Mouse (Mus musculus) hindbrain, embryonic 10.5 days (tissue): Measurements from ENCODE around the gene Xpnpep1. TPM values are rescaled to one million over a fixed set of nuclear protein-coding genes. Genes with fewer than 3 reads are reported as not detected.

Experiments used
- DNase-seq: peaks from one replicate; pipeline ENCODE4 v3.0.0-alpha.2; 2017; ENCODE audit warnings: low spot score
- H3K27ac ChIP-seq: fragments of 300-500 bp; sonication (generic); 2 replicates; pipeline ENCODE4 v1.5.1; 2016; ENCODE audit warnings: mild to moderate bottlenecking, moderate library complexity
- H3K27me3 ChIP-seq: fragments of 300-500 bp; sonication (generic); 2 replicates; pipeline ENCODE4 v1.6.1; 2016; ENCODE audit warnings: mild to moderate bottlenecking; ENCODE audit not compliant: poor library complexity, insufficient read depth, severe bottlenecking
- H3K36me3 ChIP-seq: fragments of 300-500 bp; sonication (generic); 2 replicates; pipeline ENCODE4 v1.6.1; 2016; ENCODE audit warnings: mild to moderate bottlenecking, moderate library complexity
- H3K4me1 ChIP-seq: fragments of 300-500 bp; sonication (generic); replicated peaks from 2 replicates; pipeline ENCODE4 v1.6.1; 2016; ENCODE audit warnings: mild to moderate bottlenecking
- H3K4me3 ChIP-seq: fragments of 300-500 bp; sonication (generic); 2 replicates; pipeline ENCODE4 v1.5.1; 2016; ENCODE audit warnings: mild to moderate bottlenecking, moderate library complexity
- H3K9me3 ChIP-seq: fragments of 300-500 bp; sonication (generic); 2 replicates; pipeline ENCODE4 v1.6.1; 2016; ENCODE audit warnings: mild to moderate bottlenecking, moderate library complexity
- WGBS: fragments of 180-500 bp; shearing (Covaris S2); methylation state at CpG from one replicate; pipeline ENCODE4 v1.1.7; 2016; 5-methylcytosine and 5-hydroxymethylcytosine counted together
- polyA plus RNA-seq: library from polyadenylated mRNA; unstranded; fragments of >200 nt; fragmentation: Nextera tagmentation; extraction: Ambion mirVana; gene quantifications from 2 replicates; pipeline ENCODE4 v1.2.1, GENCODE M21; 2016

Xpnpep1 gene
- polyA plus RNA-seq, 1 experiment from 2014 or later: 156 TPM

DNA sequence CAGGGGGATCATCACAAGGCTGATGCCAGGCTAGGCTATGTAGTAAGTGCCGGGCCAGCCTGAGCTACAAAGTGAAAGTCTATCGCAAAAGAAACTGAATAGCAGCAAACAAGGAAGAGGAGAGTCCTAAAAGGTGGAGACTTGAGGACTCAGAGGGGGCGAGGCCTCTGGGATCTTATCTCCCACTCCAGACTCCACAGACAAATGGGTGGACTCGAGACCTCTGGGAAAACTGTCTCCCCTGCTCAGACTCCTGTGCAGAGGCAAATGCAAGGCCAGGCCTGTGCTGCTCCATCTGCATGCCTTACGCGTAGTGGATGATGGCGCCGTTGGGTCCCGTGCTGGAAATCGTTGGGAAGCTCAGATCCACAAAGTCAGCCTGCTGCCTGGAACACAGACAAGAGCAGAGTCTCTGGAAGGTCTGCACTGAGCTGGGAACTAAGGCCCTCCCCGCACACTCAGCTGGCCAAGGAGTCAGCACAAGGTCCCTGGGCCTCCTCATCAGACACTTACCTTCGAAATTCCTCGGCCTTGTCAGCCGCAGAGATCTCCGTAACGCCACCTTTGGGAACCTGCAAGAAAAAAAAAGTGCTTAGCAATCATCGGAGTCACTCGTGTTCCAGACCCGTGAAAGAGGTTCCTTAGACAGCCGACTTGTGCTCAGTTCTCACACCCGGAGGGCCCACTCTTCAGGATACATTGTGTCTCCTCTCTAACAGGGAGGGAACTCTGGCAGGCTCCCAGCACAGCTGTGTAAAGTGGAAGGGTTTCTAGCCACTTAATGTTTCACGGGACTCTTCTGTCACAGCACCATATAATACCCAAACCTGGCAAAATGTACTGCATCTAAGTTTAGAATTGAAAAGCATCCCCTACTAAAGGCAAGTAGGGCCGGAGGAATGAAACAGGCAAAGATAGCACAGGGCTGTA, 37.6 kb downstream of the Xpnpep1 start:
- no peaks in the 10 kb centered on the region for H3K9me3 ChIP-seq
- 93% methylated on average over 23 of the region's 23 CpGs for WGBS
- DNase-seq: no peak
- no peak overlapping the region for H3K27ac ChIP-seq
- H3K4me3 ChIP-seq: no peak overlapping the region
- H3K4me1 ChIP-seq: no peaks in the 10 kb centered on the region
- no peaks in the 10 kb centered on the region for H3K27me3 ChIP-seq
- peaks cover 100% of the 10 kb centered on the region for H3K36me3 ChIP-seq

DNA sequence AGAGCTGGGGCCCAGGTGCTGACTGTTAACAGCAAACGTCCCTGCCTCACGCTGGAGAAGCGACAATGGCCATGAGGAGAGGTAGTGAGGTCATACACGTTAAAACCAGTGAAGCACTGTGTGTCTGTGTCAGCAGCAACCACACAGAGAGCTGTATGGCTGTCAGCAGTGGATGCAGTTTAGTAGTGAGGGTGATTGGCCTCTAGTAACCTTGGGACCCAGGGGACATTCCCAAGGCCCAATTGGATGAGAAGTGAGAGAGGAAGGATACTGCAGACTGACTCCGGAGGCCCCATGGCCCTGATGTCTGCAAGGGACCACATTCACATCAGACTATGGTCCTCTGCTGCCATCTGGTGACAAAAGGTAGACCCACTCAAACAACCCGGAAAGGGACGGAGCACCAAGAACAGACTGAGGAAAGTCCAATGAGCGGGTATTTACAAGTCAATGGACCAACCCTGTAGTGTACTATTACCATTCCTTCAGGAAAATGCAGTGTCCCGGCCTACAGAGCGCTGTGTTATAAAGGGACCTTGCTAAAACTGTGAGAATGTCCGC, 47.1 kb downstream of the Xpnpep1 start:
- Histone ChIP-seq H3K27me3 (no peaks in the 10 kb centered on the region), H3K36me3 (peaks cover 73% of the 10 kb centered on the region), H3K27ac (no peak overlapping the region), H3K9me3 (no peaks in the 10 kb centered on the region), H3K4me1 (no peaks in the 10 kb centered on the region), H3K4me3 (no peak overlapping the region)
- DNase-seq: peak; percentile 31
- 81% methylated on average over 11 of the region's 11 CpGs for WGBS

DNA sequence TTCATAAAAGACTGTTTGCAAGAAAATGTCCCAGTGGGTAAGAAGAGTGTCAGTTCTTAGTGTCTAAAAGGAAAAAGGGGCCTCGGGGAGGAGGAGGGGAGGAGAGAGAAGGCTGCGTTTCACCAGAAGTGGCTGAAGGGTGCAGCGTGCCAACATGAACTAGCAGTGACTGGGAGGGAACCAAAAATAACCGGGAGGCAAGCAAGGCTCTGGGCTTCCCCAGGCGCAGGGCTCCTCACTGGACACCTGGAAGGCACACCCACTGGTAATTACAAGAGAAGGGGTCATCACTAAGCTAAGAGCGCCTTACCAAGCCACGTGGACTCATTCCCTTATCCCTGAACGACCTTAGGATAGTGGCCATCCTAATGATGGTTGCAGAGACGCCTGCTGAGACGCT, 48.1 kb downstream of the Xpnpep1 start:
- Histone ChIP-seq H3K36me3 (peaks cover 63% of the 10 kb centered on the region), H3K9me3 (no peaks in the 10 kb centered on the region), H3K27ac (no peak overlapping the region), H3K4me1 (no peaks in the 10 kb centered on the region), H3K4me3 (no peak overlapping the region), H3K27me3 (no peaks in the 10 kb centered on the region)
- DNase-seq: no peak
- WGBS: 93% methylated on average over 10 of the region's 10 CpGs

DNA sequence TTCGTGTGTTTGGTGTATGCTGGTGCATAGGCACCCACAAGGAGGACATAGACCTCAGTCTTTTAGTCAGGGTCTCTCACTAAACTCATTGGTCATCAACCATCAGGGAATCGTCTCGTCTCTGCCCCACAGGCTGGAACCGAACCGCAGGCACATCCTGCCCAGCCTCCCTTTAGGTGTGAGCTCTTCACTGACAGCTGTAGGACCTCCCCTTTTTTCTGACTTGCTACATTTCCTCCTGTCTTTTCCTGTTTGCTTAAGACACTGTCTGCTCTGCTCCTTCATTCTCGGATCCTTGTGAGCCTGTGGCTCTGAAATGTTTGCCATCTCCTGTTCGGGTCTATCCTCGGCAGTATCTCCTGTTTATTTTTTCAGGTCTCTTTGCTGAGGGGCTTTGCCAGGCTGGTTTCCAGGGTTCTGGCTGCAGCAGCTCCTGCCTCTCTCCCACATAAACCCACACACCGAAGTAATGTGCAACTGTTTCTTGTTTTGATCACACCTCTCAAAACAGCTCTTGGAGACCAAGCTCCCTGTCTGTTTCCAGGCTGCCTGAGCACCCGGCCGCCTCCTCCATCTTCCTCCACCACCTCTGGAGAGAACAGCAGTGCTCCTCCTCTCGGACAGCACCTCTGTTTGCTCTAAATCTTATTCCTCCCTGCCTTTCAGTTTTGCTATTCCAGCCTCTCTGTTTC, 60.8 kb downstream of the Xpnpep1 start:
- H3K27me3 ChIP-seq: no peaks in the 10 kb centered on the region
- H3K27ac ChIP-seq: no peak overlapping the region
- 77% methylated on average over 12 of the region's 12 CpGs for WGBS
- no peaks in the 10 kb centered on the region for H3K36me3 ChIP-seq
- no peaks in the 10 kb centered on the region for H3K9me3 ChIP-seq
- H3K4me1 ChIP-seq: 0 out of 2 replicates have a peak, but pooled peaks cover 7% of the 10 kb centered on the region
- H3K4me3 ChIP-seq: no peak overlapping the region
- DNase-seq: no peak

DNA sequence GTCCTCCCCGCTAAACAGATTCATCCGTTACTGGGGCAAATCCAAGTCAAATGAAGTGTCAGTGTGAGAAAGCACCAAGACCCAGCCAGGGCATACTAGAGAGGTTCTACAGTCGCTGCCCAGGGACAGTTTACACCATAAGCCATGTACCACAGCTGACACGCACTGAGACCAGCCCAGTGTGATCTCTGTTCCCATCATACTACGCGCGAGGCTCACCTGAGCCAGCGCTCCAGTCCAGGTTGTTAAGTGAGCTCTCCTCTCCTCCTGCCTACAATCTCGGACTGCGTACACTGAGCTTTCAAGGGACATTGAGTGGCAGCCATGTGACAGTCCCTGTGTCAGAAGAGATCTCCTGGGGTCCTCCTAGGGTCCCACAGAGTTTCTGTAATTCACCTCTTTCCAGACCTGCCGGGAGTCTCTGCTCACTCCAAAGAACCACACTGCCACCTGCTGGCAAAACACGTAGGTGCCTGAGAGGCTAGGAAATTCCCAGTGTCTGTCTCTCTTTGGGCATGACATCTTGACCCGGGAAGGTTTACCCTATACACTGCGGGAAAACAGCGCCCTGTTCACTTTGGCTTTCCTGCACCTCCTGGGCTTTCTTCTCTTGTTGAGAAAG, 64.3 kb downstream of the Xpnpep1 start:
- 55% methylated on average over 15 of the region's 15 CpGs for WGBS
- H3K27me3 ChIP-seq: no peaks in the 10 kb centered on the region
- H3K9me3 ChIP-seq: peaks cover 6% of the 10 kb centered on the region; the same call in 1 of the 2 replicates
- no peaks in the 10 kb centered on the region for H3K36me3 ChIP-seq
- 0 out of 2 replicates have a peak, but pooled peaks cover 7% of the 10 kb centered on the region for H3K4me1 ChIP-seq
- H3K27ac ChIP-seq: no peak overlapping the region
- peak; percentile 80 for DNase-seq
- no peak overlapping the region for H3K4me3 ChIP-seq

DNA sequence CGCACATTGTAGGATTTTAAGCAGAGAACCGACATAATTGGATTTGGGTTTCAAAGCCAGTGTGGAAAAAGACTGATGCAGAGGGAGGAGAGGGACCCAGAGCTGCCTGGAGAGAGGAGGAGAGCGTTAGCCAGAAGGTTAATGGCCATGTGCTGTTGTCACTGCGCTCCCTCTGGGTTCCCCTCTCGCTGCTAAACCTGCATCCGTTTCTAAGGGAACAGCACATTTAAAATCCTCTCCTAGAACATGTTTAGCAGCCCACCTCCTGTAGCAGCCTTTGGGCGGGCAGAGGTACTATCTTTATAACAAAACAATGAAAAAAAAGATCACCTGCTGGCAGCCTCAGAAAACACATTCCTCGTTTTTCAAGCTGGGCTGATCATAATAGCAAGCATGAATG, 73.7 kb downstream of the Xpnpep1 start:
- H3K9me3 ChIP-seq: no peaks in the 10 kb centered on the region
- H3K27ac ChIP-seq: no peak overlapping the region
- no peaks in the 10 kb centered on the region for H3K27me3 ChIP-seq
- no peak for DNase-seq
- peaks cover 8% of the 10 kb centered on the region; the same call in 1 of the 2 replicates for H3K4me1 ChIP-seq
- WGBS: 38% methylated on average over 8 of the region's 8 CpGs
- H3K36me3 ChIP-seq: no peaks in the 10 kb centered on the region
- no peak overlapping the region for H3K4me3 ChIP-seq

DNA sequence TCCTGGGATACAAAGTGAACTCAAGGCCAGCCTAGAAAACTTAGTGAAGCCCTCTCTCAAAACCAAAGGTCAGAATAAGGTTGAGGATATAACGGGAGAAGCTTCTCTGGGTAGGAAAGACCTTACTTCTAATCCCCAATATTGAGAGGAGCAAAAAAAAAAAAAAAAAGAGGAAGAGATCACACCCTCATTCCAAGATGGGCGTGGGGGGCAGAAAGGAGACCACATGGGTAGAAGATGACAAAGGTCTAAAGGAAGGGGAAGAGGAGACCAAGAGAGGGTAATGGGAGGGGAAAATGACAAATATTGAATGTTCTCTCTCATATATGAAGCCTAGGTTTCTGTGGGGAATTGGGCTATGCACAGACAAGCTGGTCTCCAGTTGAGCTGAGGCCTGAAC, 77.3 kb downstream of the Xpnpep1 start:
- no peak overlapping the region for H3K4me3 ChIP-seq
- H3K36me3 ChIP-seq: no peaks in the 10 kb centered on the region
- WGBS: 93% methylated on average over 2 of the region's 2 CpGs
- no peaks in the 10 kb centered on the region for H3K27me3 ChIP-seq
- DNase-seq: no peak
- no peak overlapping the region for H3K27ac ChIP-seq
- H3K4me1 ChIP-seq: peaks cover 8% of the 10 kb centered on the region; the same call in 1 of the 2 replicates
- no peaks in the 10 kb centered on the region for H3K9me3 ChIP-seq

DNA sequence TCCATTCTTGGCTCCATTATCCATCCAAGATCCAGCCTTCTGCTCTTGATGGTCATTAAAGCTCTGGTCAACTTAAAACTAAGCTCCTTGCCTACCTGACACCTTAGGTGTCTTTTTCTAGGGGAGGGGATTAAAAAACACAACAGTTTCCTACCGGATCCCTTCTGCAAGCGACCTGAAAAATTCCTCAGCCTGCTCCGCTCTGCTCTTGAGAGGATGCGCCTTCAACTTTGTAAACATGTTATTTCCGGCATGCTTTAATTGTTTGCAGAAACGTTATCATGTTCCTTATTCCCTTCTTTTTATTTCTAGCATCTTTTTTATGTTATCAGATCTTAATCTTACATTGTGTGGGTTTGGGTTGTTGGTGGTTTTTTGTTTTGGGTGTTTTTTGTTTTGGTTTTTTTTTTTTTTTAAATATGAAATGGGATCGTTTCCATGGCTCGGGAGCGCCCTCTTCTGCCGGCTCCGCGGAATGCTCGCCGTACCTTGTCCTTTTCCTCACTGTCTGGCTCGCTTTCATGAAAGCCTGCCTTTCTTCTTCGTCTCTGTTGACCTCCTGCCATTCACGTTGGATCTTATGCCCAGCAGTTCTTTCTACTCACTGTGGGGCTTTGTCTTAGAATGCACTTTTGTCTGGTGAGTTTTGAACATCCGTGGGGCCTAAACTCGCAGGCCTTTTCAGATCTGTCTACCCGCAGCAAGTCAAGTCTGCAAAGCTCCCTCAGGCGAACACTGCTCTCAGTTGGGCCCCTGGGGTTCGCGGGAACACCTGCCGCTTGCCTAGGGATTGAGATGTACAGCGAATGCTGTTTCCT, 117.1 kb downstream of the Xpnpep1 start:
- WGBS: 12% methylated on average over 25 of the region's 25 CpGs
- H3K36me3 ChIP-seq: no peaks in the 10 kb centered on the region
- no peaks in the 10 kb centered on the region; the same call in 1 of the 2 replicates for H3K9me3 ChIP-seq
- peak overlapping the region; percentile 38 for H3K4me3 ChIP-seq
- DNase-seq: peak; percentile 67
- H3K4me1 ChIP-seq: peaks cover 4% of the 10 kb centered on the region
- H3K27me3 ChIP-seq: no peaks in the 10 kb centered on the region
- H3K27ac ChIP-seq: peak overlapping the region; percentile 81

DNA sequence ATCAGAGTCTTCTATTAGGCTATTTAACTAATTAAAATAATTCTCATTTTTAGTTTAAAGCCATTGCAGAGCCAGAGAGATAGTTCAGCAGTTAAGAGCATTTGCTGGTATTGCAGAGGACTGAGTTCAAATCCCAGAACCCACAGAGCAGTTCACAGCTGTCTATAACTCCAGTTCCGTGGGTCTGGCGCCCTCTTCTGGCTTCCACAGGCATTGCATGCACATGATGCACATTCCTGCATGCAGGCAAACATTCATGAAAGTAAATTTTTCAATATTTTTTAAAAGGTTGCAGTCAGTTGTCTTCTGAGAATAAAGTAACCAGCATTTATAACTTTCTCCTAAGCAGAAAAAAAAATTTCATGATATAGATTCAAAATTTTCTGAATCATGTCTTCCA, 135.8 kb downstream of the Xpnpep1 start:
- no peak for DNase-seq

DNA sequence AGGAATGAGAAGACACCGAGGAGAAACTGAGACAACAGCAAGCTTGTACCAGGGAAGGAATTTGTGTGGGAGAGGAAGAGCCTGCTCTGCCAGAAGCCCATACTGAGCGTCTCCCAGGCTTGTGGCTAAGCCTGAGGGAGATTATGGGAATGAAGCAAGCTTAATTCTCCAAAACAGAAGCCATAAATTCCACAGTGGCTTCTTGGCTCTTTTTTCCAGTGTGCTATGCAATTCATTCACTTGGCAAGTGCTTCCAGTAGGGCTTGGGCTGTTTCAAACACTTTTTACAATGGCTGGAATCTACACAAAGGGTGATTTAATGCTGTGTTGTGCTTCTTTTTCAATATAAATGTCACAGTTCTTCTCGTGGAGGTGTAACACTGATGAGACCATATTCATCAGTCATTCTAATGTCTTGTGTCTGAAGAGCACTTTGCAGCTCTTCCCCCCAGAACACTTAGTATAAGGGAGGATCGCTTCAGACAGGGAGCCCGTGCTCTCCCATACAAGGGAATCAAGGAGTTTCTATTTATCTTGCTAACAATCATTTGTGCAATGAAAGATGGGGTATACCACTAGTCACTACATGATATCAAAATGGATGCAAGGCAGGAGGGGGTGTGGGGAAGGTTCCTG, 148.1 kb downstream of the Xpnpep1 start:
- Histone ChIP-seq H3K27ac (no peak overlapping the region), H3K9me3 (no peaks in the 10 kb centered on the region), H3K36me3 (no peaks in the 10 kb centered on the region), H3K27me3 (no peaks in the 10 kb centered on the region), H3K4me3 (no peak overlapping the region), H3K4me1 (no peaks in the 10 kb centered on the region)
- WGBS: 77% methylated on average over 5 of the region's 5 CpGs
- DNase-seq: no peak

More for the DNA sequence above, 135.8 kb downstream of the Xpnpep1 start:
- H3K27ac ChIP-seq: no peak overlapping the region
- 30% methylated on average over 2 of the region's 2 CpGs for WGBS
- no peaks in the 10 kb centered on the region for H3K27me3 ChIP-seq
- no peaks in the 10 kb centered on the region for H3K9me3 ChIP-seq
- no peaks in the 10 kb centered on the region for H3K4me1 ChIP-seq
- no peak overlapping the region for H3K4me3 ChIP-seq
- no peaks in the 10 kb centered on the region for H3K36me3 ChIP-seq
